Mouse (Mus musculus) heart, postnatal 10 days (tissue): ENCODE data around the gene Gm3636. TPM values are rescaled to one million over a fixed set of nuclear protein-coding genes. Genes with fewer than 3 reads are reported as not detected.
"Not testable (repeated sequence)": the region's sequence is repeated elsewhere in the genome, so short reads cannot be mapped to it uniquely, and the experiment has no call there.

Source experiments
- DNase-seq, 2 experiments: peaks; one replicate each; pipeline ENCODE4 v3.0.0; 2021
- intact Hi-C: fragments of 180-260 bp; cut with DNase I; formaldehyde crosslinking; loops from one replicate; pipeline ENCODE4 v1.15.1; 2025
- total RNA-seq, 2 experiments: library from RNA; stranded (reverse); gene quantifications; 2 replicates each; pipeline ENCODE4 v1.2.3; 2021

Gene Gm3636
- 1 to 10 TPM; 1.0 to 1.9 TPM for total RNA-seq

DNA sequence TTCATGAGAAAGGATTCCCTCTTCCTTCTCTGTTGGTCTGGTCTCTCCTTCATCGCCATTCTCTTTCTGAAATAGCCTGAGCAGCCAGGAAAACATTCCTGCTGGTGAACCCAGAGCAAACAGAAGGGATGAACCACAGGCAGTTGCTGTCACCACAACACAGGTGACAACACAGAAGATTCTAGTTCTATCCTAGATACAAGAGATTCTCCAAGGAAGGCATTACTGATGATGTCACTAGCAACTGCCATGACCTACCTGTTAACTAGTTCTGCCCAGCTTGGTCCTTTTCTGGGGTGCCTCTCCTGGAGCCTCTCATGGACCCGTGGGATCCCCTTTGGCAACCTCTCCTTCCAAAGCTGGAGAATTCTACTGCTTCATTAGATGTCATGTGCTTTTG is at the start of gene Gm3636:
Gene Gm3636, minus strand, starts transcription at position 101 of the 400 bp plus-strand sequence.
- DNase-seq, intact Hi-C loops: not testable (repeated sequence)

DNA sequence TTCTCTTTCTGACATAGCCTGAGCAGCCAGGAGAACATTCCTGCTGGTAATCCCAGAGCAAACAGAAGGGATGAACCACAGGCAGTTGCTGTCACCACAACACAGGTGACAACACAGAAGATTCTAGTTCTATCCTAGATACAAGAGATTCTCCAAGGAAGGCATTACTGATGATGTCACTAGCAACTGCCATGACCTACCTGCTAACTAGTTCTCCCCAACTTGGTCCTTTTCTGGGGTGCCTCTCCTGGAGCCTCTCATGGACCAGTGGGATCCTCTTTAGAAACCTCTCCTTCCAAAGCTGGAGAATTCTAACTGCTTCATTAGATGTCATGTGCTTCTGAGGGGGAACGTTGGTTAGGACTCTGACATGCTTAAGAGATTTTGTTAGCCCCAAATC is 32.2 kb upstream of the Gm3636 start, which contains the start of gene Gm8362:
Gene Gm8362, minus strand, starts transcription at position 101 of the 400 bp plus-strand sequence.
- intact Hi-C loops, DNase-seq: not testable (repeated sequence)

DNA sequence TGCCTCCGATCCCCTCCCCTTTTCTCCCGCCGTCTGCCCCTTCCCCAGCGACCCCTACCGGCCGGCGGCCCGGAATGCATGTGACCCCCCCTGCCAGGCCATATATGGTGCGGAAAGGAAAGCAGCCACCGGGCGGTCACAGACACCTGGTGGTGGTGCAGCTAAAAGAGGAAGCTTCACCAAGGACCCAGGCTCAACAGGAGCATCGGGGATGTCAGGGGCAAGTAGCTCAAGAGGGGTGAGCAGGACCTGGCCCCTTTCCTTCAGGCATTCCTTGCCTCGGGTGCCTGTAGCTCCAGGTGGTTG is 15.1 kb upstream of the Gm3636 start:
- DNase-seq: peak in 1 of 2 experiments; percentile 3

DNA sequence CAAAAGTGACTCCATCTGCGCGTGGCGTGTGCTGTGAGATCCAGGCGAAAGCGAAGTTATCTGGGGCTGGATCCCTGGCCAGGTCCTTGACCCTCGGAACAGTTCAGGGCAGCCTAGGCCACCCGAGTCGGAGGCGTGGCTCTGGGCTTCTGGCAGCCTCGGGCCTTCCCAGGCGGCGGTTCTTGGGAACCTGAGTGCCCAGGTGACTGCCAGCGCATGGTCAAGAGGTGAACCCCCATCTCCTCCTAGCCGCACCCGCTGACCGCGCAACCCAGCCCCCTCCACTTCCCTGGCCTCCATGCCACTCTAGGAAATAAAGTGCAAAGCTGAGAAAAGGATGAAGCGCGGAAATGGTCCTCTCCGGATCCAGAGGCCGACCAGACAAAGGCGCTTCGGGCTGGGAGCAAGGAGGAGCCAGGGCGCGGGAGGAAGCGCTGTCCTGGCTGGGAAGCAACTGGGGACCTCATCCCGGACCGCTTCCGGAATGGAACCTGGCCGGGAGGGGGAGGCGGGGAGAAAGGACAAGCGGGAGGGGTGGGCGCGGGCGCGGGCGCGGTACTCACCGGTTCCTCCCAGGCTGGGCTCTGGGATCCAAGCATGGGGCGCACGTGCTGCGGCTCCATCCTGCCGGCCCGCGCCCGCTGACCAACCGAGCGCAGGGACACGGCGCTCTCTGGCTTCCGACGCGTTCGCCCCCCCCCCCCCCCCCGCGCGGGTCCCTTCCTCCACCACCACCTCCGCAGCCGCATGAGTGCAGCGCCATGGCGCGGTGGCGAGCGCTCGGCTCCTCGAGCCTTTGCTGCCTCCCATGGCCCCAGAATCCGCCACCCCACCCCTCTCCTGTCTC is 14.5 kb upstream of the Gm3636 start:
- peak; percentile 18 to 20 for DNase-seq
- intact Hi-C loops: not testable (repeated sequence)

More for the DNA sequence above, 15.1 kb upstream of the Gm3636 start:
- intact Hi-C loops: not testable (repeated sequence)

DNA sequence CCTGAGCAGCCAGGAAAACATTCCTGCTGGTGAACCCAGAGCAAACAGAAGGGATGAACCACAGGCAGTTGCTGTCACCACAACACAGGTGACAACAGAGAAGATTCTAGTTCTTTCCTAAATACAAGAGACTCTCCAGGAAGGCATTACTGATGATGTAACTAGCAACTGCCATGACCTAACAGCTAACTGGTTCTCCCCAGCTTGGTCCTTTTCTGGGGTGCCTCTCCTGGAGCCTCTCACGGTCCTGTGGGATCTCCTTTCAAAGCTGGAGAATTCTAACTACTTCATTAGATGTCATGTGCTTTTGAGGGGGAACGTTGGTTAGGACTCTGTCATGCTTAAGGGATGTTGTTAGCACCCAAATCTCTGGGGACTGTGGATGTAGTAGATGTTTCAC is 22.0 kb downstream of the Gm3636 start, which contains the start of gene Gm8050:
Gene Gm8050, minus strand, starts transcription at position 101 of the 400 bp plus-strand sequence.
- DNase-seq, intact Hi-C loops: not testable (repeated sequence)

Other genes with a start within 250 kb of the Gm3636 start
- not detected for gene Gm8356, start 205.0 kb downstream of the Gm3636 start, total RNA-seq
- 1 to 10 TPM; 1.2 to 1.4 TPM for gene Gm3629, start 151.7 kb downstream of the Gm3636 start, total RNA-seq
- not detected for gene Gm3460, start 119.9 kb downstream of the Gm3636 start, total RNA-seq
- not detected for gene Gm10251, start 58.2 kb downstream of the Gm3636 start, total RNA-seq
- gene Gm8050, start 22.1 kb downstream of the Gm3636 start, total RNA-seq: not detected
- under 1 TPM; 0.17 to 0.34 TPM for gene Gm8362, start 32.1 kb upstream of the Gm3636 start, total RNA-seq
- not detected for gene Gm3642, start 98.0 kb upstream of the Gm3636 start, total RNA-seq
- 1 to 10 TPM in 1 of 2 experiments, under 1 TPM in 1; 0.74 to 1.1 TPM for gene Gm3667, start 147.6 kb upstream of the Gm3636 start, total RNA-seq
- gene Gm6356, start 231.5 kb upstream of the Gm3636 start, total RNA-seq: not detected